Mouse (Mus musculus) hindbrain, embryonic 16.5 days (tissue): ENCODE data around the gene Topaz1. TPM values are rescaled to one million over a fixed set of nuclear protein-coding genes. Genes with fewer than 3 reads are reported as not detected.

ENCODE experiments used
- ATAC-seq: fragments of 200-750 bp; cut with Nextera tagmentation; 2 replicates; pipeline ENCODE4 v1.8.0; 2017; ENCODE audit warnings: moderate TSS enrichment, moderate library complexity
- H3K27ac ChIP-seq: fragments of 300-500 bp; sonication (generic); 2 replicates; pipeline ENCODE4 v1.5.1; 2014; ENCODE audit warnings: low read depth, mild to moderate bottlenecking, control low read depth, low read length, moderate library complexity
- H3K27me3 ChIP-seq: fragments of 300-500 bp; sonication (generic); replicated peaks from 2 replicates; pipeline ENCODE4 v1.6.1; 2014; ENCODE audit warnings: low read length; ENCODE audit not compliant: control insufficient read depth, insufficient read depth
- H3K36me3 ChIP-seq: fragments of 300-500 bp; sonication (generic); 2 replicates; pipeline ENCODE4 v1.6.1; 2014; ENCODE audit warnings: mild to moderate bottlenecking, low read length, moderate library complexity, mixed read lengths; ENCODE audit not compliant: control insufficient read depth, insufficient read depth
- H3K4me1 ChIP-seq: fragments of 300-500 bp; sonication (generic); 2 replicates; pipeline ENCODE4 v1.6.1; 2014; ENCODE audit warnings: low read depth, low read length; ENCODE audit not compliant: control insufficient read depth, insufficient read depth
- H3K4me2 ChIP-seq: fragments of 300-500 bp; sonication (generic); 2 replicates; pipeline ENCODE4 v1.6.1; 2014; ENCODE audit warnings: mild to moderate bottlenecking, low read length, control low read depth, moderate library complexity
- H3K4me3 ChIP-seq: fragments of 300-500 bp; sonication (generic); 2 replicates; pipeline ENCODE4 v1.5.1; 2014; ENCODE audit warnings: mild to moderate bottlenecking, low read length, control low read depth, moderate library complexity
- H3K9ac ChIP-seq: fragments of 300-500 bp; sonication (generic); 2 replicates; pipeline ENCODE4 v1.6.1; 2014; ENCODE audit warnings: low read depth, mild to moderate bottlenecking, control low read depth, low read length, moderate library complexity
- H3K9me3 ChIP-seq: fragments of 300-500 bp; sonication (generic); 2 replicates; pipeline ENCODE4 v1.6.1; 2014; ENCODE audit warnings: mild to moderate bottlenecking, low read length, moderate library complexity; ENCODE audit not compliant: control insufficient read depth
- WGBS: fragments of 180-500 bp; shearing (Covaris S2); extraction: QIAGEN DNeasy Blood & Tissue Kit; methylation state at CpG from one replicate; pipeline ENCODE4 v1.1.7; 2014; 5-methylcytosine and 5-hydroxymethylcytosine counted together
- polyA plus RNA-seq: library from polyadenylated mRNA; unstranded; fragments of >200 nt; fragmentation: Nextera tagmentation; extraction: Ambion mirVana; gene quantifications from 2 replicates; pipeline ENCODE4 v1.2.1, GENCODE M21; 2015

Topaz1 gene
- not detected in 2 replicates for polyA plus RNA-seq

DNA sequence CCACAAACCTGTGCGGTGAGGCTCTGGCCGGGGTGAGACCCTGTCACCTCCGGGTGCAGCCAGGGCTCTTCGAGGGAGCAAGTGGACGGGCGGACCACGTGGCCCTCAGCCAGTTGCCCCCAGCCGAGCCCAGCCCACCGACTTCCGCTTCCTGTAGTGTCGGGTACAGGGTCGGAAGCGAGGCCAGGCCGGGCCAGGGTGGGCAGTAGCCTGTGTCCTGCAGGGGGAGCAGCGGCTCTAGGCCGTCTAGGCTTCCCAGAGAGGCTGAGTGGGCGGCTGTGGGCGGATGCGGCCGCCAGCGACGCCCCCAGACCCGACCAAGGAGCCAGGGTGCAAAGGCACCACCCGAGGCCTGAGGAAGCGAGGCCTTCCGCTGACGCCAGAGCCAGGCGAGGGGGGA lies at the start of gene Topaz1:
Topaz1 (plus strand) TSS at position 287 of the 400 bp plus-strand sequence.
- no peak within 1 kb of the TSS for H3K9ac ChIP-seq
- H3K4me3 ChIP-seq = no peak within 1 kb of the TSS
- no peak for ATAC-seq
- H3K9me3 ChIP-seq = no peaks in the 10 kb centered on the region
- no peaks in the 10 kb centered on the region for H3K27me3 ChIP-seq
- 77% methylated on average over 28 of the region's 28 CpGs for WGBS
- H3K4me1 ChIP-seq = no peaks in the 10 kb centered on the region
- no peak within 1 kb of the TSS for H3K4me2 ChIP-seq
- H3K27ac ChIP-seq = no peak within 1 kb of the TSS
- no peaks in the 10 kb centered on the region for H3K36me3 ChIP-seq

DNA sequence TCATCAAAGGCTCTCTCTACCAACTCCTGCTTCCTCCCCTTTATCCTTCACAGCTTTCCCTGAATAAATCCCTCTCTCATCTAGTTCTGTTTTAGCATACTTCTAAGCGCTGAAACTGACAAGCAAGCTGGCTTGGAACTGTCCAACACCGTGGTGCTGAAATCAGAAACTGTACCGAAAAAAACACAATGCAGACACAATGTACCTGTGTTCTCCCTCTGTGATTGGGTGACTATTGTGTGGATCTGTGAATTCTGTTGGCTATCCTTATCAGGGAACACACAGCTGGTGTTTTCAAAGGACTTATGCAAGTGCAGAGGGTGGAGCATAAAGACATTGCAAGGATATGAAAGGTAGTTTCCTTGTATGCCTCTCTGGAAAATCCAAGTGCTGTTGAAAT lies 45.3 kb upstream of the Topaz1 start:
- no peaks in the 10 kb centered on the region for H3K4me1 ChIP-seq
- no peaks in the 10 kb centered on the region for H3K27me3 ChIP-seq
- no peaks in the 10 kb centered on the region for H3K9me3 ChIP-seq
- no peak overlapping the region for H3K4me2 ChIP-seq
- no peak for ATAC-seq
- no peak overlapping the region for H3K9ac ChIP-seq
- H3K4me3 ChIP-seq = no peak overlapping the region
- 3% methylated on average over 3 of the region's 3 CpGs for WGBS
- no peaks in the 10 kb centered on the region for H3K36me3 ChIP-seq
- no peak overlapping the region for H3K27ac ChIP-seq

DNA sequence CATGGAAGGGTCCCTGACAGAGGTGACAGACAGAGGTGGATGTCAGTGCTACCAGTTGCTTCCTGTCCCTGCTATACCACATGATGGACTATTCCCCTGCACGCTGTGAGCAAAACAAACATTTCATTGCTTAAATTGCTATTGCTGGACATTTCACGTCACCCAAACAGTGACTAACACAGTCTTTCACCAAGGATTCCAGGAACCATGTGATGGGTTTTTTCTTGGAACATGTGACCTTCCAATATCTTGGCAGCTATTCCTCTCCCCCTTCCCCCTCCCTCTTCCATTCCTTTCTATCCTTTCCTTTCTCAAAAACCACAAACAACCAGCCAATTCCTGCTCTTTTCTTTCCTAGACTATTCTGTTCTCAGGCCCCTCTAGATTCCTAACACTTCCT lies 33.3 kb upstream of the Topaz1 start:
- Histone ChIP-seq H3K9me3 (no peaks in the 10 kb centered on the region), H3K27ac (no peak overlapping the region), H3K4me2 (no peak overlapping the region), H3K27me3 (no peaks in the 10 kb centered on the region; the same call in 1 of the 2 replicates), H3K4me3 (no peak overlapping the region), H3K9ac (no peak overlapping the region), H3K4me1 (peaks cover 2% of the 10 kb centered on the region; the same call in 1 of the 2 replicates), H3K36me3 (no peaks in the 10 kb centered on the region)
- WGBS = 37% methylated on average over 2 of the region's 2 CpGs
- no peak for ATAC-seq

DNA sequence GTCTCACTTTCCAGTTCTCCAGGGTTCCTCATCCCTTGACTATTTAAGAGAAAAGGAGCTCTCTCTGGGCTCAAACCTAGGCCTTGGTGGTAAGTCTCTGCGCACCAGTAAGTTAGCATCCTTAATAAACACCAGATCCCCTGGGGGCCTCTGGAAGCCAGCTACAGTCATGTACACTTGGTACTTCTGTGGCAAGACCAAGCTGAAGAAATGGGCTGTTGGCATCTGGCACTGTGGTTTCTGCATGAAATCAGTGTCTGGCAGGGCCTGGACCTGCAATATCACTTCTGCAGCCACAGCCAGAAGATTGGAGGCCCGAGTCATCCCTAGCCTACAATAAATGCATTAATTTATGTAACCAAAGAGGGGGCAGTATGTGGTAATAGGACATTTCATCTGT lies 32.1 kb upstream of the Topaz1 start:
- no peak for ATAC-seq
- WGBS = 80% methylated on average over 2 of the region's 2 CpGs
- H3K9me3 ChIP-seq = no peaks in the 10 kb centered on the region
- H3K27me3 ChIP-seq = no peaks in the 10 kb centered on the region; the same call in 1 of the 2 replicates
- peaks cover 2% of the 10 kb centered on the region; the same call in 1 of the 2 replicates for H3K4me1 ChIP-seq
- no peaks in the 10 kb centered on the region for H3K36me3 ChIP-seq
- no peak overlapping the region for H3K4me3 ChIP-seq
- no peak overlapping the region for H3K4me2 ChIP-seq
- H3K27ac ChIP-seq = no peak overlapping the region
- no peak overlapping the region for H3K9ac ChIP-seq

GRCm38 (mm10) chr9:122716131-122716921 lies 30.8 kb upstream of the Topaz1 start:
- no peak for ATAC-seq
- 37% methylated on average over 7 of the region's 7 CpGs for WGBS
- no peak overlapping the region for H3K4me2 ChIP-seq
- H3K27me3 ChIP-seq = no peaks in the 10 kb centered on the region; the same call in 1 of the 2 replicates
- H3K9me3 ChIP-seq = no peaks in the 10 kb centered on the region
- H3K9ac ChIP-seq = no peak overlapping the region
- no peaks in the 10 kb centered on the region for H3K36me3 ChIP-seq
- H3K27ac ChIP-seq = no peak overlapping the region
- no peak overlapping the region for H3K4me3 ChIP-seq
- H3K4me1 ChIP-seq = no peaks in the 10 kb centered on the region

DNA sequence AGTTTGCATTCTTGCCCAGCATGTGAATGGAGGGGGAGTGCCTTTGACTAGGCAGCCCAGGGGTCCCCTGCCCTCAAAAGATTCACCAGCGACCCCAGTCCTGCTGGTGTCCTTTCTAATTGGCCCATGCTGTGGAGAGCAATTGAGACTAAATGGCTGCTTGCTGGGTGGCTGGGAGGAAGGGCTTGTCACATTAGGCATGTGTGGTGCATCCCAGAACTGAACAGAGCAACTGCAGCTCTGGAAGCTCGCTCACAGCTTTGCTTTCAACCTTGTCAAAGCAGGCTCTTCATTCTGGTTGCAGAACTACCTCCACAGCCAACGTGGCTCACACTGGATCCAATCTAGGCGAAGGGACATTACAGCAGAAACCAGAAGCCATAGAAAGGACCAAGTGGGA lies 24.9 kb upstream of the Topaz1 start:
- no peak overlapping the region for H3K9ac ChIP-seq
- no peaks in the 10 kb centered on the region for H3K36me3 ChIP-seq
- H3K9me3 ChIP-seq = no peaks in the 10 kb centered on the region
- ATAC-seq = no peak
- no peak overlapping the region for H3K4me3 ChIP-seq
- H3K27ac ChIP-seq = no peak overlapping the region
- H3K4me1 ChIP-seq = no peaks in the 10 kb centered on the region
- peaks cover 6% of the 10 kb centered on the region; the same call in 1 of the 2 replicates for H3K27me3 ChIP-seq
- H3K4me2 ChIP-seq = no peak overlapping the region
- 13% methylated on average over 4 of the region's 4 CpGs for WGBS

GRCm38 (mm10) chr9:122725046-122725765 lies 21.9 kb upstream of the Topaz1 start:
- no peak for ATAC-seq
- peaks cover 9% of the 10 kb centered on the region for H3K27me3 ChIP-seq
- peaks cover 4% of the 10 kb centered on the region; the same call in 1 of the 2 replicates for H3K4me1 ChIP-seq
- no peaks in the 10 kb centered on the region for H3K36me3 ChIP-seq
- H3K4me2 ChIP-seq = peak overlapping the region; percentile 36
- H3K9ac ChIP-seq = no peak overlapping the region
- H3K9me3 ChIP-seq = no peaks in the 10 kb centered on the region
- H3K4me3 ChIP-seq = no peak overlapping the region
- 29% methylated on average over 22 of the region's 22 CpGs for WGBS
- H3K27ac ChIP-seq = no peak overlapping the region

DNA sequence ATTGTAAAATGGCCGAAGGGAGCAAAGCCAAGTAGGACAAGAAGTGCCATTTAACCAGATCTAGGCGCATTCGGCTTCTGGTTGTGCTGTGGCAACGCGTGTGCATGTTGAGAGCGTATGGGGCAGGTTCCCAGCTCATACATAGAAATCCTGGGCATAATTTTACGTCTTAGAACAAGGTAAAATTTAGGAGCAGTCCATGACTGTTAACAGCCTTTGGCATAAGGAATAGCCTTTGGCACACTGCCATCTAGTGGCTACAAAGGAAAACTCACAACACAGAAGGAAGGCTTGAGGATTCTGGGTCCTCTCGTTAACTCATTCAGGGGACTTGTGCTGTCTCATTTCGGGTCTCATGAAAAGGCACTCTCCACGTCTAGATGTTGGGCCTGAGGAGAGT lies 17.6 kb upstream of the Topaz1 start:
- WGBS = 13% methylated on average over 10 of the region's 10 CpGs
- peak; percentile 86 for ATAC-seq
- H3K27me3 ChIP-seq = peaks cover 8% of the 10 kb centered on the region
- no peak overlapping the region for H3K27ac ChIP-seq
- no peaks in the 10 kb centered on the region for H3K9me3 ChIP-seq
- no peak overlapping the region for H3K4me3 ChIP-seq
- no peak overlapping the region for H3K9ac ChIP-seq
- H3K4me2 ChIP-seq = peak overlapping the region; percentile 33; the same call in 1 of the 2 replicates
- H3K4me1 ChIP-seq = peaks cover 4% of the 10 kb centered on the region; the same call in 1 of the 2 replicates
- H3K36me3 ChIP-seq = no peaks in the 10 kb centered on the region

GRCm38 (mm10) chr9:122732126-122732810 lies 14.9 kb upstream of the Topaz1 start:
- Histone ChIP-seq H3K4me2 (no peak overlapping the region), H3K27ac (no peak overlapping the region), H3K36me3 (no peaks in the 10 kb centered on the region), H3K9me3 (no peaks in the 10 kb centered on the region), H3K9ac (no peak overlapping the region), H3K27me3 (peaks cover 6% of the 10 kb centered on the region), H3K4me1 (peaks cover 4% of the 10 kb centered on the region; the same call in 1 of the 2 replicates), H3K4me3 (no peak overlapping the region)
- WGBS = 74% methylated on average over 8 of the region's 8 CpGs
- no peak for ATAC-seq
